Mouse (Mus musculus) embryonic facial prominence, embryonic 11.5 days (tissue): ENCODE results near the gene Hormad2. TPM values are rescaled to one million over a fixed set of nuclear protein-coding genes. Genes with fewer than 3 reads are reported as not detected.

ENCODE experiments used
- ATAC-seq: fragments of 200-750 bp; cut with Nextera tagmentation; replicated peaks from 2 replicates; pipeline ENCODE4 v1.8.0; 2017; ENCODE audit warnings: low read depth; ENCODE audit not compliant: insufficient number of reproducible peaks, low FRiP score, low TSS enrichment
- DNase-seq: peaks from one replicate; pipeline ENCODE4 v3.0.0-alpha.2; 2015; ENCODE audit warnings: low spot score
- H3K27ac ChIP-seq: fragments of 300-500 bp; sonication (generic); replicated peaks from 2 replicates; pipeline ENCODE4 v1.5.1; 2014; ENCODE audit warnings: mild to moderate bottlenecking, low read depth, low read length, control low read depth
- H3K27me3 ChIP-seq: fragments of 300-500 bp; sonication (generic); 2 replicates; pipeline ENCODE4 v1.6.1; 2014; ENCODE audit warnings: mild to moderate bottlenecking, low read length, moderate library complexity, mixed read lengths; ENCODE audit not compliant: control insufficient read depth, insufficient read depth
- H3K36me3 ChIP-seq: fragments of 300-500 bp; sonication (generic); replicated peaks from 2 replicates; pipeline ENCODE4 v1.6.1; 2014; ENCODE audit warnings: low read depth, mild to moderate bottlenecking, low read length, moderate library complexity, mixed read lengths; ENCODE audit not compliant: control insufficient read depth, insufficient read depth
- H3K4me1 ChIP-seq: fragments of 300-500 bp; sonication (generic); 2 replicates; pipeline ENCODE4 v1.6.1; 2014; ENCODE audit warnings: low read length, mixed read lengths; ENCODE audit not compliant: control insufficient read depth, insufficient read depth
- H3K4me2 ChIP-seq: fragments of 300-500 bp; sonication (generic); 2 replicates; pipeline ENCODE4 v1.6.1; 2014; ENCODE audit warnings: low read depth, mild to moderate bottlenecking, control low read depth, low read length, moderate library complexity
- H3K4me3 ChIP-seq: fragments of 300-500 bp; sonication (generic); 2 replicates; pipeline ENCODE4 v1.5.1; 2014; ENCODE audit warnings: low read depth, low read length, control low read depth
- H3K9ac ChIP-seq: fragments of 300-500 bp; sonication (generic); replicated peaks from 2 replicates; pipeline ENCODE4 v1.6.1; 2014; ENCODE audit warnings: mild to moderate bottlenecking, control low read depth, low read length
- H3K9me3 ChIP-seq: fragments of 300-500 bp; sonication (generic); replicated peaks from 2 replicates; pipeline ENCODE4 v1.6.1; 2016; ENCODE audit warnings: mild to moderate bottlenecking, low read length, inconsistent platforms, mixed read lengths; ENCODE audit not compliant: control insufficient read depth
- WGBS: fragments of 180-500 bp; shearing (Covaris S2); extraction: QIAGEN DNeasy Blood & Tissue Kit; methylation state at CpG from one replicate; pipeline ENCODE4 v1.1.7; 2014; 5-methylcytosine and 5-hydroxymethylcytosine counted together
- polyA plus RNA-seq: library from polyadenylated mRNA; unstranded; fragments of >200 nt; fragmentation: Nextera tagmentation; extraction: Ambion mirVana; gene quantifications from 2 replicates; pipeline ENCODE4 v1.2.1, GENCODE M21; 2014

Gene Hormad2
- polyA plus RNA-seq, 1 experiment from 2014 or later = 0.56 TPM

- Histone ChIP-seq H3K4me1 (no peaks in the 10 kb centered on the region), H3K4me2 (no peak overlapping the region), H3K36me3 (no peaks in the 10 kb centered on the region), H3K27me3 (no peaks in the 10 kb centered on the region), H3K4me3 (no peak overlapping the region), H3K9me3 (no peaks in the 10 kb centered on the region), H3K27ac (no peak overlapping the region), H3K9ac (no peak overlapping the region)
- ATAC-seq (no peak), DNase-seq (no peak)
- 52% methylated on average over 2 of the region's 2 CpGs for WGBS
These were observed 22.0 kb upstream of the Hormad2 start for GRCm38 (mm10) chr11:4462868-4463267.

- Histone ChIP-seq H3K9ac (no peak overlapping the region), H3K4me3 (no peak overlapping the region), H3K4me1 (no peaks in the 10 kb centered on the region), H3K27ac (no peak overlapping the region), H3K4me2 (no peak overlapping the region), H3K36me3 (no peaks in the 10 kb centered on the region), H3K27me3 (no peaks in the 10 kb centered on the region), H3K9me3 (no peaks in the 10 kb centered on the region)
- ATAC-seq = no peak; the same call in 1 of the 2 replicates
- peak; percentile 58 for DNase-seq
- 21% methylated on average over 12 of the region's 12 CpGs for WGBS
These were observed 20.2 kb upstream of the Hormad2 start for GRCm38 (mm10) chr11:4461154-4461553.

GRCm38 (mm10) chr11:4460615-4461014, 19.7 kb upstream of the Hormad2 start:
- WGBS = 67% methylated on average over 5 of the region's 5 CpGs
- Histone ChIP-seq H3K4me2 (no peak overlapping the region), H3K27me3 (no peaks in the 10 kb centered on the region), H3K36me3 (no peaks in the 10 kb centered on the region), H3K27ac (no peak overlapping the region), H3K4me1 (no peaks in the 10 kb centered on the region), H3K9me3 (no peaks in the 10 kb centered on the region), H3K9ac (no peak overlapping the region), H3K4me3 (no peak overlapping the region)
- ATAC-seq (no peak), DNase-seq (no peak)

DNA sequence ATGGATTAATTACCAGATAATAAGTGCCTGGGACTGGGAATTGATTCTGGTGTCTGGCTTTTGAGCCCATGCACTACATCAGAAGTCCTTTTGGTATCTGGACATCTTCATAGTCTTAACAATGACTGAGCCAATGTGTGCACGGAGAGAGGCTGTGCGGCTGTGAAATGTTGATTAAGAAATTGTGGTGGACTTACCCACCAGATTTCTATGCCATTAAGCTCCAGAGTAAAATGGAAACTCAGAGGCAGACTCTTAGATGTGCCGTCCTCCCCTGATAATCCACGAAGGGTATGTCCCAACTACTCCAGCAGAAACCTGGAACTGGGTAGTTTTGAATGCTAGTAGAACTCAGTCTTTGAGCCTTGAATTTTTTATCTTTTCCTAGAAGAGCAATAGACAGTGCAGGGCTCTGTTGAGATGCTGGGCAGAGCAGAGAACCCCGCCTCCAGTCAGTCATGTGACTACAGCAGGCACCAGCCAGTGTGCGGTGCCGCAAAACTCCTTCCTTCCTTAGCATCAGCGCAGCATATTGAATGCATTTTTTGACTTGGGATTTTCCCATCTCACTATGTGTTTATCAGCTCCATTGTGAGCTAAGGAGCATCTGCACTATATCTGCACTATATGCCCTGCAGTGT, 14.1 kb upstream of the Hormad2 start:
- Histone ChIP-seq H3K36me3 (no peaks in the 10 kb centered on the region), H3K4me3 (no peak overlapping the region), H3K27ac (no peak overlapping the region), H3K4me2 (no peak overlapping the region), H3K27me3 (no peaks in the 10 kb centered on the region), H3K9me3 (no peaks in the 10 kb centered on the region), H3K9ac (no peak overlapping the region), H3K4me1 (no peaks in the 10 kb centered on the region)
- ATAC-seq (no peak), DNase-seq (no peak)
- WGBS = 72% methylated on average over 8 of the region's 8 CpGs

- no peaks in the 10 kb centered on the region for H3K4me1 ChIP-seq
- no peaks in the 10 kb centered on the region for H3K9me3 ChIP-seq
- H3K27me3 ChIP-seq = no peaks in the 10 kb centered on the region
- no peak overlapping the region for H3K27ac ChIP-seq
- no peak overlapping the region for H3K9ac ChIP-seq
- WGBS = 82% methylated on average over 12 of the region's 12 CpGs
- ATAC-seq = no peak
- H3K4me2 ChIP-seq = no peak overlapping the region
- H3K4me3 ChIP-seq = no peak overlapping the region
- H3K36me3 ChIP-seq = no peaks in the 10 kb centered on the region
- no peak for DNase-seq
These were observed 11.7 kb upstream of the Hormad2 start for GRCm38 (mm10) chr11:4452467-4453184.

GRCm38 (mm10) chr11:4451116-4451515, 10.2 kb upstream of the Hormad2 start:
- 21% methylated on average over 9 of the region's 9 CpGs for WGBS
- peak; percentile 79 for DNase-seq
- no peaks in the 10 kb centered on the region for H3K27me3 ChIP-seq

GRCm38 (mm10) chr11:4446195-4446868, 5.4 kb upstream of the Hormad2 start:
- ATAC-seq = no peak
- Histone ChIP-seq H3K4me1 (no peaks in the 10 kb centered on the region), H3K27ac (no peak overlapping the region), H3K9me3 (no peaks in the 10 kb centered on the region), H3K36me3 (no peaks in the 10 kb centered on the region), H3K4me3 (no peak overlapping the region), H3K9ac (no peak overlapping the region), H3K27me3 (no peaks in the 10 kb centered on the region), H3K4me2 (no peak overlapping the region)
- 93% methylated on average over 9 of the region's 9 CpGs for WGBS
- DNase-seq = no peak

More at GRCm38 (mm10) chr11:4451116-4451515, 10.2 kb upstream of the Hormad2 start:
- Histone ChIP-seq H3K4me2 (no peak overlapping the region), H3K4me1 (no peaks in the 10 kb centered on the region), H3K27ac (no peak overlapping the region), H3K9me3 (no peaks in the 10 kb centered on the region), H3K9ac (no peak overlapping the region), H3K36me3 (no peaks in the 10 kb centered on the region), H3K4me3 (no peak overlapping the region)
- no peak for ATAC-seq

DNA sequence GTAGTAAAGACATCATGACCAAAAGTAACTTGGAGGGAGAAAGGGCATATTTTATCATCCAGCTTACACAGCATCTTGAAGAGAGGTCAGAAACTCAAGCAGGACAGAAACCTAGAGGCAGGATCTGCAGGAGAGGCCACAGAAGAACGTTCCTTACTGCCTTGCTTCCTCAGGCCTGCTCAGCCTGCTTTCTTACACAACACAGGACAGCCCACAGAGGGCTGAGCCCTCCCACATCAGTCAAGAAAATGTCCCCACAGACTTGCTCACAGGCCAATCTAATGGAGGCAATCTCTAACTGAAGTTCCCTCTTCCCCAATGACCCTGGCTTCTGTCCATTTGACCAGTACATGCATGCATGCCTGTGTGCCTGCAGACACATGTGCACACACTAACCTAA, 1.4 kb upstream of the Hormad2 start:
- no peak overlapping the region for H3K4me3 ChIP-seq
- no peak for DNase-seq
- H3K9ac ChIP-seq = no peak overlapping the region
- no peak overlapping the region for H3K27ac ChIP-seq
- no peaks in the 10 kb centered on the region for H3K36me3 ChIP-seq
- H3K9me3 ChIP-seq = no peaks in the 10 kb centered on the region
- no peak overlapping the region for H3K4me2 ChIP-seq
- no peaks in the 10 kb centered on the region for H3K27me3 ChIP-seq
- no peak for ATAC-seq
- no peaks in the 10 kb centered on the region for H3K4me1 ChIP-seq
- WGBS = 41% methylated on average over 1 of the region's 1 CpGs
